Mouse (Mus musculus) CH12F3 (cell line): ENCODE results near the gene Fhit.
"Not testable (repeated sequence)": the region's sequence is repeated elsewhere in the genome, so short reads cannot be mapped to it uniquely, and the experiment has no call there.

ENCODE experiments used
- in situ Hi-C: fragments of 300-500 bp; cut with MboI; formaldehyde crosslinking; loops from 2 replicates; pipeline ENCODE4 v1.14.3; 2020; ENCODE audit warnings: low sequenced_read_pairs

Fhit gene

GRCm38 (mm10) chr14:10933667-10934066 is 228.2 kb downstream of the Fhit start:
- in situ Hi-C loops = no loop called here

DNA sequence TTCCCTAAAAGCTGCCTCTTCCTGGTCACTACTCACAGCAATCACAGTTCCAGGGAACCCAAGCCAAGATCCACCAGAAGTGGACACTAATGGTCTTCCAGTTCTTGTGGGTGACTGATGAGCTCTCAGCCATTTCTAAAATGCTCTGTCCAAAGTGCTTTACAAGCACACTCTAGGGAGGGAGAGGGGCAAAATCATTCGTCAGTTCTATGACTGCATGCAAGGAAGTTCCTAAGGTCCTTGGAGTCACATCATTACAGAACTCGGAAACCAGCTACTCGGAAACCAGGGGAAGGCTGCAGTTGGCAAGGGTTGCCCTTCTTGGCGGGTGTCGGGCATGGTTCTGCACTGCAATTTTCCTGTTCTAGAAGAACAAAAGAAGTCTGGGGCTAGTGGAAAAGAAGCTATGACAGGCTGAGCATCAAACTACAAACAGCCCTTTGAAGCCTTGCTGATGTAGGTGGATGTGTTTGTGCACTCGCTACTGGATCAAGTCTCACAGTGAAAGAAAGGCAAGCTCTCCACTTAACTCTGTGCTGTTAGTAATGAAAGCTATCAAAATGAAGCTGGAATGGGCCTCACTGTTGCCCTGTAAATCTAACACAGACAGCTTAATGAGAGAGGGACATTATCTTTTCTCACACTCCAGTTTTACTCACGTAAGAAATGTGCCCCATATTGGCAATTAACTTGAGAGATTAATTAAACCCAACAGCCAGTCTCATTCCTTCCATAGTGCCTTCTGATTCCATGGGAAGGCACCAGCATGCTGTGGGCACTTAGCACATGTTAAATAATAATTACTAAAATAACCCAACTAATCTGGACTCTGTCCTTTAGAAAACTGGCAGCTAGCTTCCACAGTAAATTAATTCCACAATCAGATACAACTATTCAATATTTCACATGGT is 243.7 kb downstream of the Fhit start:
- in situ Hi-C loops = no loop called here

DNA sequence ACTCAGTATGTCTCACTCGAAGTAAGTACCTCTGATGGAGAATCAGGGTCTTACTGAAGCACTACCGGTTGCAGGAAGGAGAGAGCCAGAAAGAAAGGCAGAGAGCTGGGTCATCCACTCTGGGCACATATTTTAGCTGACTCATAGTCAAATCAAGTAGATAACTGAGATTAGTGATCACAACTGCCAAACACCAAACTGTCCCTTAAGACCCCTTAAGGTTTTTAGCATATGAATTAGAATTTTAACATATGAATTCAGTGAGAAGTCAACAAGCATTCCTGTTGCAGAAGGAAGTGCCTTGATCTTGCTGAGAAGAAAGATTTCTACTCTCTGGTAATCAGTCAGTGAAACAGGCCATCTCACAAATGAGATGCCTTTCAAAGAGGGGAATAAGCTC is 253.8 kb downstream of the Fhit start:
- in situ Hi-C loops = no loop called here

DNA sequence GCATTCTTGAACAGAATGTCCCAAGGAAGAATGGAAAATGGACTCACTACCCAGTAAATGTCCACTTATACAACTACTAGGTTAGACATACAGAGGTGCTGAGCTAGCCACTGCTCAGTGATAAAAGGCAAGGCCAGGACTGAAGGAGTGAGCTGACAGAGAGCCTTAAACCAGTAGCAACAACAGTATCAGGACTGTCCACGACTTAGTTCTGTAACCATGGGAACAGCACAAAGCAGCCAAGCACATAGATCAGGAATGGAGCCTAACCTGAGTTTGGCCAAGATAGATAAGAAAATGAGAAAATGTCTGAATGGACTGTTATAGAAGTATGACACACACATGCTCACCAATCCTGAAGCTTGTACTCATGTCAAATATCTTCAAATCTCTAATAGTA is 279.1 kb downstream of the Fhit start:
- in situ Hi-C loops = no loop called here

GRCm38 (mm10) chr14:10880749-10881148 is 281.1 kb downstream of the Fhit start:
- in situ Hi-C loops = no loop called here

DNA sequence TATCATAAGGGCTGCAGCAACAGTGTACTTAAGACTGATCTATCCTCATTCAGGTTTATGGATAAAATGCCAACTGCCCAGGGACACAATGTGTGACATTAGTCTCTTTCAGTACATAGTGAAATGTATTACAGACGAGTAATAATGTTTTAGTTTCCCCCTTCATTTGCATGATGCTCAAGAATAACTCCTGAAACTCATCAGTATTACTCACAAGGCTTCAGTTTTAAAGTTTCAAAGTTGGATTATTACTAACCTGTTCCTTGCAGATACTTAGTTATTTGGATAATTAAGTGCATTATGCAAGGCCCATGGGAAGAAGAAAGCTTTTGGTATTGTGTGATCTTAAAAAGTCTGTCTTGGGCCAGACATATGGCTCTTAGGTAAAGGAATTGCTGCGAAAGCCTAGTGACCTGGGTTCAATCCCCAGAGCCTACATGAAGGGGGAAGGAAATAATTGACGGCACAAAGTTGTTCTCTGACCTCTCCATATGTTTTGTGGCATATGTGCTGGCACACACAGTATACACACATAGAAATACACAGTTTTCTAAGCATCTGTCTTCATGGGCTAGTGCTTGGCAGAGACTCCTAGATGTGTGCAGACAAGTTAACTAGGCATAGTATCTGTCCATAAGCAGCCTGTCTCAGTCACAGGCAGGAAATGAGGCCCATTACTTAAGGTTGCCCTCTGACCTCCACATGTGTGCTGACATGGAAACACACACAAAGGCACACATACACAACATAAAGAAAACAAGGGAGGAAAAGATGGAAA is 287.1 kb downstream of the Fhit start:
- in situ Hi-C loops = no loop called here

- in situ Hi-C loops = no loop called here
These were observed 304.2 kb downstream of the Fhit start for GRCm38 (mm10) chr14:10857606-10858005.

DNA sequence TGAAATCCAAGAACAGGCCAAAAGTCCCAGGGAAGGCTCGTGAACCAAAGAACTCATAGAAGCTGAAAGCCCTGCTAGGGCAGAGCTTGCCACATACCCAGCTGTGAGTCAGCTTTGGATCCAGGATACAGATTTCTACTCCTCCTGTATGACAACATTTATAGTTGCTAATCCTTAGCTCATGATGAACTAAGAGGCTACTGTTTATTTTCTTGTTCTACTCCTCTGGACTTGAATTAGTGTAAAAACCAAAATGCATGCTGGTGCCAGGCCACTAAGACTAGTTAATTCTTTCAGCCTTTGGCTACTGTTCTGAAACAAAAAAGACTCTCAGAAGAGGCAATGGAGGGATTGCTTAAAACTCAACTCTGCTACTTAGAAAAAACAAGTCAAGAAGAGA is 309.9 kb downstream of the Fhit start:
- in situ Hi-C loops = no loop called here

GRCm38 (mm10) chr14:10836001-10836400 is 325.8 kb downstream of the Fhit start:
- in situ Hi-C loops = no loop called here

GRCm38 (mm10) chr14:10824819-10825218 is 337.0 kb downstream of the Fhit start:
- in situ Hi-C loops = no loop called here

- in situ Hi-C loops = no loop called here
These were observed 348.3 kb downstream of the Fhit start for GRCm38 (mm10) chr14:10813551-10813950.

GRCm38 (mm10) chr14:10798489-10799180 is 363.2 kb downstream of the Fhit start:
- in situ Hi-C loops = no loop called here

DNA sequence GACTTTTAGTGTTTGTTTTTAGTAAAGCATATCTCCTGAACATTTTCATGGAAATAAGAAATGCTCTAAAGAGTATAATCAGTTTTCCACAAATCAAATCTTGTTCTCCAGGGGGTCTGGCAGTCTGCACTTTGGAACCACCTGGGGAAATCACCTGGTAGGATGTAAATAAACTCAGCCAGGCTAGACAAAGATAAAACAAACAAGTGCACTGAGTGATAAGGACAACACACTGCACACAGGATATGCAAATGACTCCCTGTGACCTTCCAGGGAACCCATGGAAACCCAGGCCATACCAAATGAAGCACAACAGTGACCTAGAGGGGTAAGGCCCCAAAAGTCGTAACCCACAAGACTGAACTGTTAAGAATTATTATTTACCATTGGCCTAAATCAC is 364.2 kb downstream of the Fhit start:
- in situ Hi-C loops = no loop called here

DNA sequence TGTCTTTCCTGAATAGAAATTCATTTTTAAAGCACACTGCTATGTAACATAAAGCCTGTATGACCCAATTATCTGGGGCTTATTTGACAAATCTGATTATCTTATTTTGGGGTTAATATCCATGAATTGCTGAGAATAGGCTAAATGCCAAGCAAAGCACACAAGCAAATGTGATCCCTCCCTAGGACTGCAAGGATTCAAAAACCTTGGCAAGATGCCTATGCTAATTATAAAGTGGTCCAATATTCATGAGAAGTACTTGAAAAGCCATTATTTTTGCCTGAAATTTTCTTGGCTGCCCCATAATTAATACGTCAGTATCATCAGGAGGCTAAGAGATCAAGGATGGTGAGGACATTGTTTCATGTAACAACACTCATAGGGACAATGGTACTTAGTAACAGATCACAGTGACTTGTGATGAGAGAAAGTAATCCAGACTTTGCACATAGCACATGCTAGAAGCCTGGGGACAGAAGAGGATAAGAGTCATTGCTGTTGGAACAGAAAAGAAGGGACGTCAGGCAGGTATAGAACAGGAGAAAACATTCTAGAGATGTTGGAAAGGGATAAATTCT is 366.2 kb downstream of the Fhit start:
- in situ Hi-C loops = no loop called here

DNA sequence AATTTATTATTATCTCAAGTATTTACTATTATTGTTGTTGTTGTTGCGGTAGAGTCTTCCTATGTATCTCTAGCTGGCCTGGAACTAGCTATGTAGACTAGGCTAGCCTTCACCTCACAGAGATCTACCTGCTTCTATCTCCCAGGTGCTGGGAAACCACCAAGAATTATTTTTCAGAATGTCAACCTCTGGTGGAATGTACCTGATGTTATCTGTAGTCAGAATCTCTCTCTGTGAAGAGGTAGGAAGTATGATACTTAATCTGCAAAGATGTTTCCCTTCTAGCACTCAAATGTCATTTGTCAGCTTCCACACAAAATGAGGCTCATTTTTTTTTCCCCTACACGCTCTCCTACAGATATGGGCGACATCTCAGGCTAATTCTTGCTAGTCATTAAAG is 377.9 kb downstream of the Fhit start:
- in situ Hi-C loops = no loop called here

GRCm38 (mm10) chr14:10778721-10779120 is 383.1 kb downstream of the Fhit start:
- in situ Hi-C loops = no loop called here

- in situ Hi-C loops = not testable (repeated sequence)
These were observed 407.0 kb downstream of the Fhit start for GRCm38 (mm10) chr14:10754883-10755282.

GRCm38 (mm10) chr14:10738076-10738475 is 423.8 kb downstream of the Fhit start:
- in situ Hi-C loops = no loop called here

DNA sequence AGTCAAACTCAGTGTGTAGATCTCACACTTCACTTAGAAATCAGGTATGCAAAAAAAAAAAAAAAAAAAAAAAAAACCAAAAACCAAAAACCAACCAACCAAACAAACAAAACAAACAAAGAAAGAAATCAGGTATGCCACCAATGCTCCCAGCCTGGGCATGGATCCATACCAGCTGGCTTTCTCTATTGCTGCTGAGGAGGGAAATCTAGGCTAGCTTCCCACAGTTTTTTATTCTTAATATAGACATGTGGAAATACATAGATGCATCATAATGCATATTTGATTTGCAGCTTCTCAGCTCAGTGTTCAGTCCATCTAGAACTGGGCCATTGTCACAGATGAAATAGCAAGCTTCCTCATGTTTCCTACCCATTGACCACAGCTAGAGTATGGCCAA is 439.3 kb downstream of the Fhit start:
- in situ Hi-C loops = no loop called here

DNA sequence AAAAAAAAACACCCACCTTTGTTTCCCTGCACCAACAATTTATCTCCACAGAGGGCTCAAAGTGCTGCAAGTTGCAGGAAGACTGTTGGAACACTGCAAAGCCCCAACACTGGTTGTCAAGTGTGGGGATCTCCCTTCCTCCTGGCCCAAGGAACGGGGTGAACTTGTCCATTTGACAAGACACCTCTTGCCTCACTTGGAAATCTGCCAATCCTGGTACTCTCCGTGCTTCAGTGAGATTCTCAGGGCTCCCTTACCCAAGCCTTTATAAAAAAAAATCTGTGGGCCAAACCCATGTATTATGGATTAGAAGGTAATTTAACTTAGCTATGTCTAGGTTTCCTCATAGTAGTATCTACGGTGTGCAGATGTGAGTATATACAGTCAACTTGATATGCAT is 448.9 kb downstream of the Fhit start:
- in situ Hi-C loops = no loop called here

DNA sequence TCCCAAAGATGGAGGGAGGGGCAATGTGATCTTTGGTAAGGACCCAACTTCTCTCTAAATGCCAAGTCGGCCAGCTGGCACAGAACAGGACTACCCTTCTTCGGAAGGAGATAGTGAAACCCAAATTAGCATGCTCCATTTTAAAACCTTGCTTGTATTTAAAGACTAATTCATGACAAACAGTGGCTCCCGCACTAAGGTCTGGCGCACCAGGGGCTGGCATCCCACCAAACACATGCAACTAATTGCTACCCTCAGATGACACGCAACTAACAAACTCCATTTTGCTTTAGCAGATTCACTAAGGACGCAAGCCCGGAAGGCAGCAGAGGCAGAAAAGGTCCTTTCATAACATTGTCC is 449.3 kb downstream of the Fhit start:
- in situ Hi-C loops = no loop called here
